Mouse (Mus musculus) lung, postnatal 14 days (tissue): ENCODE results near the gene Apc2.

Source experiments
- DNase-seq: peaks from one replicate; pipeline ENCODE4 v3.0.0; 2021

The Apc2 gene

GRCm38 (mm10) chr10:80322811-80323211, 27.0 kb downstream of the Apc2 start:
- DNase-seq, result no peak

GRCm38 (mm10) chr10:80323261-80324119, 27.7 kb downstream of the Apc2 start:
- peak; percentile 80 for DNase-seq

GRCm38 (mm10) chr10:80324120-80325037, 28.6 kb downstream of the Apc2 start:
- DNase-seq, result no peak

GRCm38 (mm10) chr10:80325045-80325444, 29.3 kb downstream of the Apc2 start:
- no peak for DNase-seq

GRCm38 (mm10) chr10:80329273-80330081, 33.7 kb downstream of the Apc2 start, which contains the start of the genes Pcsk4 and Reep6:
Pcsk4 (minus strand) TSS chr10:80329498.
Reep6 (plus strand) TSS chr10:80329953.
- peak; percentile 94 for DNase-seq

GRCm38 (mm10) chr10:80330084-80330483, 34.3 kb downstream of the Apc2 start:
- no peak for DNase-seq

GRCm38 (mm10) chr10:80330888-80331287, 35.1 kb downstream of the Apc2 start:
- DNase-seq, result no peak

- no peak for DNase-seq
Observed at GRCm38 (mm10) chr10:80331636-80332524, 36.1 kb downstream of the Apc2 start.

GRCm38 (mm10) chr10:80332525-80332989, 36.8 kb downstream of the Apc2 start:
- DNase-seq, result no peak

- DNase-seq, result no peak
Observed at GRCm38 (mm10) chr10:80336263-80336662, 40.5 kb downstream of the Apc2 start.

- peak; percentile 90 for DNase-seq
Observed at GRCm38 (mm10) chr10:80339941-80340750, 44.4 kb downstream of the Apc2 start.

GRCm38 (mm10) chr10:80341026-80341425, 45.2 kb downstream of the Apc2 start:
- no peak for DNase-seq

- no peak for DNase-seq
Observed at GRCm38 (mm10) chr10:80341491-80342304, 45.9 kb downstream of the Apc2 start.

GRCm38 (mm10) chr10:80342305-80342748, 46.5 kb downstream of the Apc2 start:
- no peak for DNase-seq

- DNase-seq, result peak; percentile 54
Observed at GRCm38 (mm10) chr10:80342749-80343424, 47.1 kb downstream of the Apc2 start.

GRCm38 (mm10) chr10:80343425-80343895, 47.7 kb downstream of the Apc2 start:
- no peak for DNase-seq

GRCm38 (mm10) chr10:80344131-80344661, 48.4 kb downstream of the Apc2 start:
- DNase-seq, result peak; percentile 38

GRCm38 (mm10) chr10:80345122-80345521, 49.3 kb downstream of the Apc2 start:
- DNase-seq, result peak; percentile 55
